Mouse (Mus musculus) fat pad, adult 2 months (tissue): ENCODE results near the gene 3300002I08Rik.
"Not testable (repeated sequence)": the region's sequence is repeated elsewhere in the genome, so short reads cannot be mapped to it uniquely, and the experiment has no call there.

Source experiments
- DNase-seq: peaks from one replicate; pipeline ENCODE4 v3.0.0-alpha.2; 2011; ENCODE audit warnings: low read depth, low spot score; ENCODE audit errors: extremely low read depth

3300002I08Rik gene

GRCm38 (mm10) chr2:150362113-150362877 lies at the start of gene 3300002I08Rik:
TSS of gene 3300002I08Rik (minus strand) at chr2:150362765.
- DNase-seq = peak; percentile 68

- DNase-seq = not testable (repeated sequence)
Measured at GRCm38 (mm10) chr2:150412146-150412545, 49.6 kb upstream of the 3300002I08Rik start.

GRCm38 (mm10) chr2:150390198-150390597 lies 27.6 kb upstream of the 3300002I08Rik start:
- no peak for DNase-seq

GRCm38 (mm10) chr2:150385553-150386106 lies 23.1 kb upstream of the 3300002I08Rik start:
- not testable (repeated sequence) for DNase-seq

- no peak for DNase-seq
Measured at GRCm38 (mm10) chr2:150362878-150363229, 289 bp upstream of the 3300002I08Rik start.

- not testable (repeated sequence) for DNase-seq
Measured at GRCm38 (mm10) chr2:150357136-150357535, 5.4 kb downstream of the 3300002I08Rik start.

- DNase-seq = no peak
Measured at GRCm38 (mm10) chr2:150323402-150323801, 39.2 kb downstream of the 3300002I08Rik start, which contains the start of gene Gm10130. TSS of gene Gm10130 (plus strand) at chr2:150323702.

- no peak for DNase-seq
Measured at GRCm38 (mm10) chr2:150318973-150319372, 43.6 kb downstream of the 3300002I08Rik start.

GRCm38 (mm10) chr2:150316140-150316539 lies 46.4 kb downstream of the 3300002I08Rik start:
- no peak for DNase-seq

GRCm38 (mm10) chr2:150310952-150311884 lies 51.3 kb downstream of the 3300002I08Rik start:
- DNase-seq = peak; percentile 65

GRCm38 (mm10) chr2:150307183-150307773 lies 55.3 kb downstream of the 3300002I08Rik start:
- DNase-seq = no peak

GRCm38 (mm10) chr2:150299096-150299495 lies 63.5 kb downstream of the 3300002I08Rik start:
- no peak for DNase-seq

GRCm38 (mm10) chr2:150293669-150294068 lies 68.9 kb downstream of the 3300002I08Rik start:
- no peak for DNase-seq
